Mouse (Mus musculus) lung, postnatal 0 days (tissue): ENCODE data around the gene Shisa6.

Experiments
- CTCF ChIP-seq: IDR thresholded peaks from 2 replicates; pipeline ENCODE4 v1.5.1; 2016; ENCODE audit warnings: antibody characterized with exemption, mild to moderate bottlenecking
- EP300 ChIP-seq: IDR thresholded peaks from 2 replicates; pipeline ENCODE4 v1.6.1; 2016; ENCODE audit warnings: antibody characterized with exemption, mild to moderate bottlenecking, control low read depth

- TF ChIP-seq CTCF, result no peak
- TF ChIP-seq EP300, result no peak
These were observed 99.6 kb downstream of the Shisa6 start for GRCm38 (mm10) chr11:66426129-66426528.
